Mouse (Mus musculus) cerebellum, adult 8-10 months (tissue): ENCODE data around the gene Pycr1.
A peak's percentile ranks its signal among the peaks of the same experiment; 100 is the strongest.

ENCODE experiments used
- DNase-seq: peaks from one replicate; pipeline ENCODE4 v3.0.0; 2022

Gene Pycr1

GRCm38 (mm10) chr11:120654741-120655140 is 11.2 kb upstream of the Pycr1 start:
- DNase-seq = no peak

GRCm38 (mm10) chr11:120651872-120652271 is 8.3 kb upstream of the Pycr1 start:
- no peak for DNase-seq

- DNase-seq = peak; percentile 53
Measured at GRCm38 (mm10) chr11:120648001-120648476, 4.5 kb upstream of the Pycr1 start, which contains the start of gene Myadml2. Myadml2 (minus strand) TSS chr11:120648158.

- DNase-seq = no peak
Measured at GRCm38 (mm10) chr11:120647047-120647830, 3.7 kb upstream of the Pycr1 start.

- DNase-seq = no peak
Measured at GRCm38 (mm10) chr11:120642939-120643600, 499 bp downstream of the Pycr1 start.

GRCm38 (mm10) chr11:120641869-120642268 is 1.7 kb downstream of the Pycr1 start:
- DNase-seq = no peak

GRCm38 (mm10) chr11:120641255-120641654 is 2.3 kb downstream of the Pycr1 start:
- DNase-seq = no peak

GRCm38 (mm10) chr11:120634810-120635209 is 8.8 kb downstream of the Pycr1 start:
- DNase-seq = no peak

GRCm38 (mm10) chr11:120633520-120634343 is 9.8 kb downstream of the Pycr1 start, which contains the start of gene Mafg:
Mafg (minus strand) TSS chr11:120633600.
- peak; percentile 90 for DNase-seq

- peak; percentile 62 for DNase-seq
Measured at GRCm38 (mm10) chr11:120632559-120633519, 10.7 kb downstream of the Pycr1 start.

GRCm38 (mm10) chr11:120631726-120632448 is 11.7 kb downstream of the Pycr1 start:
- DNase-seq = no peak

GRCm38 (mm10) chr11:120630881-120631725 is 12.5 kb downstream of the Pycr1 start:
- DNase-seq = no peak

- no peak for DNase-seq
Measured at GRCm38 (mm10) chr11:120630401-120630871, 13.1 kb downstream of the Pycr1 start.

GRCm38 (mm10) chr11:120629911-120630310 is 13.7 kb downstream of the Pycr1 start:
- no peak for DNase-seq

- no peak for DNase-seq
Measured at GRCm38 (mm10) chr11:120629341-120629730, 14.2 kb downstream of the Pycr1 start.

- no peak for DNase-seq
Measured at GRCm38 (mm10) chr11:120628601-120629340, 14.8 kb downstream of the Pycr1 start.

- no peak for DNase-seq
Measured at GRCm38 (mm10) chr11:120627468-120628300, 15.9 kb downstream of the Pycr1 start.

- no peak for DNase-seq
Measured at GRCm38 (mm10) chr11:120626785-120627467, 16.6 kb downstream of the Pycr1 start.
